Mouse (Mus musculus) cerebellum, postnatal 4 days (tissue): ENCODE measurements around the gene Gm7879.

Experiments used
- DNase-seq, 2 experiments: peaks; one replicate each; pipeline ENCODE4 v3.0.0; 2022; ENCODE audit warnings: low spot score in 2 of 2, mixed read lengths in 1 of 2

The Gm7879 gene

GRCm38 (mm10) chr5:43948111-43948743 is 35.3 kb downstream of the Gm7879 start:
- peak in 1 of 2 experiments; percentile 10 for DNase-seq

- peak in 1 of 2 experiments; percentile 1 for DNase-seq
Observed at GRCm38 (mm10) chr5:43948748-43949275, 35.9 kb downstream of the Gm7879 start.

- no peak for DNase-seq
Observed at GRCm38 (mm10) chr5:43953241-43953640, 40.3 kb downstream of the Gm7879 start.

GRCm38 (mm10) chr5:43959884-43960440 is 47.0 kb downstream of the Gm7879 start:
- DNase-seq, result no peak

- DNase-seq, result no peak
Observed at GRCm38 (mm10) chr5:43961056-43961455, 48.1 kb downstream of the Gm7879 start.
